Mouse (Mus musculus): Measurements from ENCODE around the gene Trarg1.
"Not testable (repeated sequence)": the region's sequence is repeated elsewhere in the genome, so short reads cannot be mapped to it uniquely, and the experiment has no call there.

Gene Trarg1

GRCm38 (mm10) chr11:76679508-76679907, at the start of gene Trarg1:
Trarg1 (plus strand) TSS chr11:76679808.
- not testable (repeated sequence) for DNase-seq

- DNase-seq, result no peak
Observed at GRCm38 (mm10) chr11:76630023-76630422, 49.6 kb upstream of the Trarg1 start.

- DNase-seq, result no peak
Observed at GRCm38 (mm10) chr11:76630487-76630886, 49.1 kb upstream of the Trarg1 start.

- no peak for DNase-seq
Observed at GRCm38 (mm10) chr11:76639269-76639985, 40.2 kb upstream of the Trarg1 start.

- no peak for DNase-seq
Observed at GRCm38 (mm10) chr11:76640231-76640630, 39.4 kb upstream of the Trarg1 start.

GRCm38 (mm10) chr11:76644257-76644656, 35.4 kb upstream of the Trarg1 start:
- no peak for DNase-seq

GRCm38 (mm10) chr11:76645036-76645435, 34.6 kb upstream of the Trarg1 start:
- no peak for DNase-seq

GRCm38 (mm10) chr11:76645955-76646354, 33.7 kb upstream of the Trarg1 start:
- peak; percentile 78 to 84 for DNase-seq

- DNase-seq, result no peak
Observed at GRCm38 (mm10) chr11:76647062-76647461, 32.5 kb upstream of the Trarg1 start.

GRCm38 (mm10) chr11:76647500-76647899, 32.1 kb upstream of the Trarg1 start:
- peak; percentile 67 to 70 for DNase-seq

- DNase-seq, result no peak
Observed at GRCm38 (mm10) chr11:76650862-76651560, 28.6 kb upstream of the Trarg1 start.

- DNase-seq, result no peak
Observed at GRCm38 (mm10) chr11:76652838-76653334, 26.7 kb upstream of the Trarg1 start.

GRCm38 (mm10) chr11:76655106-76655505, 24.5 kb upstream of the Trarg1 start:
- peak in 1 of 2 experiments; percentile 5 for DNase-seq

- no peak for DNase-seq
Observed at GRCm38 (mm10) chr11:76657450-76657970, 22.1 kb upstream of the Trarg1 start.

GRCm38 (mm10) chr11:76659138-76659930, 20.3 kb upstream of the Trarg1 start:
- DNase-seq, result no peak

GRCm38 (mm10) chr11:76661790-76662468, 17.7 kb upstream of the Trarg1 start:
- no peak for DNase-seq

GRCm38 (mm10) chr11:76666002-76666649, 13.5 kb upstream of the Trarg1 start:
- DNase-seq, result no peak

GRCm38 (mm10) chr11:76667807-76668206, 11.8 kb upstream of the Trarg1 start:
- DNase-seq, result no peak

GRCm38 (mm10) chr11:76671871-76672475, 7.6 kb upstream of the Trarg1 start, which contains the start of gene Bhlha9:
Bhlha9 (plus strand) TSS chr11:76672470.
- no peak for DNase-seq

GRCm38 (mm10) chr11:76672561-76673384, 6.8 kb upstream of the Trarg1 start:
- DNase-seq, result no peak

Measured in thymus, postnatal 36 days (tissue).